33 mouse cellular contexts compared by ENCODE assay signal in genomic region chr10:88828361-88828760, GRCm38 (mm10). TPM values are rescaled to one million over a fixed set of nuclear protein-coding genes. Genes with fewer than 3 reads are reported as not detected.
DNase-seq lines count a peak whose midpoint lies in the region; ATAC-seq and TF ChIP-seq lines count a peak whose summit lies in the region.
"Had no signal": no experiment of that assay in that cellular context is flagged by ENCODE, and none has a peak within 500 bp of the region (broad histone marks: within the 10 kb centered on the region; RNA-seq: fewer than 3 reads in every experiment).

No protein-coding gene starts in this region.

- no peaks in the 10 kb centered on the region for H3K27me3 ChIP-seq in intestine, postnatal 0 days (replicated peaks; ENCODE audit: control insufficient read depth, insufficient read depth, low read length)
- no peaks in the 10 kb centered on the region for H3K27me3 ChIP-seq in intestine, embryonic 15.5 days (replicated peaks)
- H3K27me3 ChIP-seq in hindbrain, embryonic 14.5 days (ENCODE audit: control insufficient read depth, insufficient read depth, low read length), result no peaks in the 10 kb centered on the region
- H3K27me3 ChIP-seq in limb, embryonic 10.5 days (ENCODE audit: low read depth, poor library complexity, severe bottlenecking), result no peaks in the 10 kb centered on the region
- H3K27me3 ChIP-seq: CH12.LX; heart, embryonic 13.5 days; hindbrain, embryonic 15.5 days; liver, embryonic 15.5 days; lung, embryonic 15.5 days had no signal

- H3K36me3 ChIP-seq in intestine, postnatal 0 days (ENCODE audit: control insufficient read depth, insufficient read depth), result 0 out of 2 replicates have a peak, but pooled peaks cover 3% of the 10 kb centered on the region
- 0 out of 2 replicates have a peak, but pooled peaks cover 4% of the 10 kb centered on the region for H3K36me3 ChIP-seq in intestine, embryonic 15.5 days
- H3K36me3 ChIP-seq in hindbrain, embryonic 14.5 days (replicated peaks; ENCODE audit: control insufficient read depth, insufficient read depth), result peaks cover 16% of the 10 kb centered on the region
- peaks cover 17% of the 10 kb centered on the region for H3K36me3 ChIP-seq in limb, embryonic 10.5 days

- H3K27ac ChIP-seq in intestine, postnatal 0 days (ENCODE audit: low read depth, low read length), result no peak overlapping the region
- H3K27ac ChIP-seq in intestine, embryonic 15.5 days, result no peak overlapping the region
- no peak overlapping the region for H3K27ac ChIP-seq in hindbrain, embryonic 14.5 days
- H3K27ac ChIP-seq in limb, embryonic 10.5 days, result no peak overlapping the region
- H3K27ac ChIP-seq: heart, adult 2 months; heart, embryonic 13.5 days; hindbrain, embryonic 15.5 days; liver, embryonic 15.5 days; lung, embryonic 15.5 days; stomach, postnatal 0 days had no signal

- peak; percentile 41 for ATAC-seq in intestine, postnatal 0 days
- no peak for ATAC-seq in intestine, embryonic 15.5 days
- no peak for ATAC-seq in hindbrain, embryonic 14.5 days (ENCODE audit: low FRiP score)
- ATAC-seq: forebrain, embryonic 14.5 days; inflammation-experienced regulatory T-cells, adult 6 months; midbrain, embryonic 16.5 days; Patski had no signal

- DNase-seq in MEL-GATA-1-ER (ENCODE audit: extremely low read depth, low read depth), result peak; percentile 15
- DNase-seq in adrenal gland, postnatal 36 days, result peak; percentile 37 to 42
- no peak for DNase-seq in hindbrain, embryonic 14.5 days (ENCODE audit: low spot score)
- no peak for DNase-seq in spleen, postnatal 14 days (ENCODE audit: low spot score in 2 of 2)
- no peak for DNase-seq in limb, embryonic 10.5 days (ENCODE audit: low spot score)
- DNase-seq: cerebellum, adult 9-10 months; cerebellum, postnatal 36 days; gastrocnemius, postnatal 14 days; heart, adult 2 months; heart, postnatal 10 days; kidney, adult 2 months; kidney, postnatal 36 days; layer of hippocampus, postnatal 36 days; liver; lung, postnatal 36 days; right cerebral cortex, adult 18-20 months; spleen, adult 18-20 months had no signal

- TF ChIP-seq CTCF in intestine, postnatal 0 days (IDR thresholded peaks at IDR 0.05; ENCODE audit: low read depth), result no peak

- H3K9me3 ChIP-seq in intestine, postnatal 0 days (ENCODE audit: control insufficient read depth), result no peaks in the 10 kb centered on the region
- no peaks in the 10 kb centered on the region for H3K9me3 ChIP-seq in intestine, embryonic 15.5 days
- no peaks in the 10 kb centered on the region for H3K9me3 ChIP-seq in hindbrain, embryonic 14.5 days (ENCODE audit: control insufficient read depth, low read length)
- H3K9me3 ChIP-seq in limb, embryonic 10.5 days (replicated peaks), result no peaks in the 10 kb centered on the region
- H3K9me3 ChIP-seq: heart, embryonic 13.5 days; hindbrain, embryonic 15.5 days; liver, embryonic 15.5 days; lung, embryonic 15.5 days had no signal

- no peak overlapping the region for H3K4me3 ChIP-seq in intestine, postnatal 0 days (ENCODE audit: low read depth, low read length)
- no peak overlapping the region for H3K4me3 ChIP-seq in intestine, embryonic 15.5 days (replicated peaks)
- no peak overlapping the region for H3K4me3 ChIP-seq in hindbrain, embryonic 14.5 days (replicated peaks; ENCODE audit: low read length)
- no peak overlapping the region for H3K4me3 ChIP-seq in limb, embryonic 10.5 days
- H3K4me3 ChIP-seq: heart, adult 2 months; heart, embryonic 13.5 days; liver, embryonic 15.5 days had no signal

- no peak overlapping the region for H3K4me2 ChIP-seq in intestine, postnatal 0 days (replicated peaks; ENCODE audit: low read depth)
- no peak overlapping the region for H3K4me2 ChIP-seq in intestine, embryonic 15.5 days (replicated peaks)
- H3K4me2 ChIP-seq in hindbrain, embryonic 14.5 days (replicated peaks), result no peak overlapping the region
- H3K4me2 ChIP-seq: heart, embryonic 13.5 days; liver, embryonic 15.5 days; midbrain, embryonic 11.5 days had no signal

- 0 out of 2 replicates have a peak, but pooled peaks cover 2% of the 10 kb centered on the region for H3K4me1 ChIP-seq in intestine, postnatal 0 days (replicated peaks; ENCODE audit: control insufficient read depth, insufficient read depth, low read length)
- no peaks in the 10 kb centered on the region for H3K4me1 ChIP-seq in intestine, embryonic 15.5 days (replicated peaks)
- peaks cover 13% of the 10 kb centered on the region for H3K4me1 ChIP-seq in hindbrain, embryonic 14.5 days (replicated peaks; ENCODE audit: control insufficient read depth, insufficient read depth, low read length)
- H3K4me1 ChIP-seq in limb, embryonic 10.5 days, result peaks cover 7% of the 10 kb centered on the region

- no peak overlapping the region for H3K9ac ChIP-seq in intestine, postnatal 0 days (ENCODE audit: low read depth, low read length)
- H3K9ac ChIP-seq in intestine, embryonic 15.5 days, result no peak overlapping the region
- no peak overlapping the region for H3K9ac ChIP-seq in hindbrain, embryonic 14.5 days
- H3K9ac ChIP-seq: heart, embryonic 13.5 days; hindbrain, embryonic 15.5 days; liver, embryonic 15.5 days; lung, embryonic 15.5 days had no signal

RNA-seq across cellular contexts. Expression of gene Utp20, which starts 1.8 kb away (rescaled TPM):
- 4.6 and 5.1 TPM in 2 replicates for polyA plus RNA-seq in intestine, postnatal 0 days (2015; fragmentation: Nextera tagmentation; extraction: Ambion mirVana)
- polyA plus RNA-seq in intestine, embryonic 15.5 days (2015; fragmentation: Nextera tagmentation; extraction: Ambion mirVana), result 15.5 and 15.9 TPM in 2 replicates
- 10 to 100 TPM; 26.8 to 28.5 TPM for total RNA-seq in adrenal gland, postnatal 36 days (2021)
- 8.5 and 11.7 TPM in 2 replicates for polyA plus RNA-seq in hindbrain, embryonic 14.5 days (2014; fragmentation: Nextera tagmentation; extraction: Ambion mirVana)
- polyA plus RNA-seq in limb, embryonic 10.5 days (2016; fragmentation: Nextera tagmentation; extraction: Ambion mirVana), result 25.8 and 27.7 TPM in 2 replicates

RNA-seq across cellular contexts. Expression of gene Slc5a8, which starts 57.4 kb away (rescaled TPM):
- polyA plus RNA-seq in intestine, postnatal 0 days (2015; fragmentation: Nextera tagmentation; extraction: Ambion mirVana), result 3.3 and 4.9 TPM in 2 replicates
- 0.97 and 1.4 TPM in 2 replicates for polyA plus RNA-seq in intestine, embryonic 15.5 days (2015; fragmentation: Nextera tagmentation; extraction: Ambion mirVana)
- total RNA-seq in adrenal gland, postnatal 36 days (2021), result under 1 TPM in 1 of 2 experiments, not detected in 1; 0.07 TPM
- polyA plus RNA-seq in hindbrain, embryonic 14.5 days (2014; fragmentation: Nextera tagmentation; extraction: Ambion mirVana), result 0.04 and 0.08 TPM in 2 replicates
- 0.08 and 0.14 TPM in 2 replicates for polyA plus RNA-seq in limb, embryonic 10.5 days (2016; fragmentation: Nextera tagmentation; extraction: Ambion mirVana)
- total RNA-seq: gastrocnemius, postnatal 14 days; heart, adult 2 months; heart, postnatal 10 days; hematopoietic stem cell, adult 5-6 weeks; layer of hippocampus, postnatal 36 days; megakaryocyte, adult 5-6 weeks had no signal
- polyA plus RNA-seq: heart, embryonic 13.5 days; inflammation-experienced regulatory T-cells, adult 6 months; limb, embryonic 11.5 days had no signal

Comparison
In these comparisons a context has a peak if more than half of its experiments do, and no peak if none do; other contexts are left out.
1. DNase-seq: peak in MEL-GATA-1-ER (single experiment) and adrenal gland, postnatal 36 days (2 of 2); none in hindbrain, embryonic 14.5 days (single experiment), spleen, postnatal 14 days (0 of 2) and limb, embryonic 10.5 days (single experiment).